Mouse (Mus musculus) frontal cortex, postnatal 36 days (tissue): ENCODE measurements around the gene Msn.
A peak's percentile ranks its signal among the peaks of the same experiment; 100 is the strongest.

Experiments used
- DNase-seq, 2 experiments: peaks; one replicate each; pipeline ENCODE4 v3.0.0; 2022; ENCODE audit warnings: low spot score in 2 of 2

Gene Msn

GRCm38 (mm10) chrX:96095509-96096499 is at the start of gene Msn:
Gene Msn, plus strand, starts transcription at chrX:96096042.
- peak; percentile 1 to 6 for DNase-seq

- DNase-seq = no peak
These were observed 43.0 kb upstream of the Msn start for GRCm38 (mm10) chrX:96052798-96053197.

GRCm38 (mm10) chrX:96077747-96078146 is 18.1 kb upstream of the Msn start:
- DNase-seq = no peak

GRCm38 (mm10) chrX:96086259-96086658 is 9.6 kb upstream of the Msn start:
- DNase-seq = no peak

GRCm38 (mm10) chrX:96096513-96097210 is 820 bp downstream of the Msn start:
- DNase-seq = no peak

- no peak for DNase-seq
These were observed 1.7 kb downstream of the Msn start for GRCm38 (mm10) chrX:96097491-96097970.

GRCm38 (mm10) chrX:96099003-96099402 is 3.2 kb downstream of the Msn start:
- DNase-seq = no peak

GRCm38 (mm10) chrX:96107427-96108291 is 11.8 kb downstream of the Msn start:
- no peak for DNase-seq

GRCm38 (mm10) chrX:96113106-96113634 is 17.3 kb downstream of the Msn start:
- DNase-seq = no peak

- no peak for DNase-seq
These were observed 19.7 kb downstream of the Msn start for GRCm38 (mm10) chrX:96115501-96115900.

GRCm38 (mm10) chrX:96117366-96117765 is 21.5 kb downstream of the Msn start:
- no peak for DNase-seq

- DNase-seq = no peak
These were observed 24.2 kb downstream of the Msn start for GRCm38 (mm10) chrX:96119997-96120396.

- DNase-seq = no peak
These were observed 26.1 kb downstream of the Msn start for GRCm38 (mm10) chrX:96121912-96122311.

GRCm38 (mm10) chrX:96126803-96127202 is 31.0 kb downstream of the Msn start:
- no peak for DNase-seq

GRCm38 (mm10) chrX:96130139-96130538 is 34.3 kb downstream of the Msn start:
- no peak for DNase-seq

- DNase-seq = no peak
These were observed 34.8 kb downstream of the Msn start for GRCm38 (mm10) chrX:96130663-96131062.

- no peak for DNase-seq
These were observed 37.4 kb downstream of the Msn start for GRCm38 (mm10) chrX:96133260-96133659.

GRCm38 (mm10) chrX:96134243-96134661 is 38.4 kb downstream of the Msn start:
- no peak for DNase-seq

- peak; percentile 2 to 22 for DNase-seq
These were observed 39.2 kb downstream of the Msn start for GRCm38 (mm10) chrX:96134840-96135580.

- DNase-seq = no peak
These were observed 39.7 kb downstream of the Msn start for GRCm38 (mm10) chrX:96135581-96135980.

GRCm38 (mm10) chrX:96139262-96139661 is 43.4 kb downstream of the Msn start:
- DNase-seq = no peak
